Mouse (Mus musculus): ENCODE data around the gene Sf1.

- TF ChIP-seq CTCF (IDR thresholded peaks at IDR 0.05; ENCODE audit: borderline replicate concordance, insufficient read depth, low read length) (no peak), POLR2A (IDR thresholded peaks at IDR 0.05; ENCODE audit: low read depth, low read length) (no peak)
Observed at GRCm38 (mm10) chr19:6338171-6338570, 25.3 kb upstream of the Sf1 start.
